Mouse (Mus musculus): ENCODE results near the gene Fbxo40.

DNA sequence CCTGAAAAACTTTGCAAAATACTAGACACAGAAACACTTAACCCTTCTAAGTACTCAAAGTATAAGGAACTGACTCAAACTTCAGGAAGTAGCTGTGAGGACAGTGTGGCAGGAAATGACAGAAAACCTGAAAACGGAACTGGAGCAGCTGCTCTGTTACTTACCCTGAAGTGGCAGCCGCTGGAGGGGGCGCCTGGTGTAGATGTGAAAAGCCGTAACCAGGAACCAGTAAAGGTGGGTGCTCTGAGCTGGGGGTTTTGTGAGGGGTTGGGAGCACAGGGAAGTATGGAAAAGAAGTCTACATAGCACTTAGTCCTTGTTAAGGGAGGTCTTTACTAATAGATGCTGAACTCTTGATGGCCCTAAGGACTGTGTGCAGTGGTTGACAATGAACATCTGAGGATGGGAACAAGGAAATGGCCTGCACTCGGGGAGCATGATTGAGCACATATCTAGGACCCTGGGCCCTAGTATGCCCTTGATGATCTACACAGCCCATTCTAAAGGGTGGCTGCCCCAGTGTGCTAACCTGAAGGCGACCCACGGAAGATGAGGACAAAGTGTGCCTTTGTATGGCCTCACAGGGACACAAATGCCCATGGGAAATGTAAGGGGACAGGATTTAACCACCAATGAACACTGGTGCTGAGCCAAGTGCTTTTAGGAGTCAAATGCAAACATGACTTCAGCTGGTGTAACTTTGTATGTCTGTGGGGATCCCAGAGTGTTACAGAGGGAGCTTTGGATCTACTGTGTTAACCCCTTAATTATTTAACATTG is 55.2 kb downstream of the Fbxo40 start, which contains the start of gene Hcls1:
- TF ChIP-seq CTCF (IDR thresholded peaks at IDR 0.05; ENCODE audit: insufficient read depth, low read depth, low read length) (no peak), POLR2A (IDR thresholded peaks at IDR 0.05; ENCODE audit: insufficient read depth, low read depth, low read length) (no peak)

Measured in olfactory bulb, adult 2 months (tissue).